Mouse (Mus musculus): ENCODE data around the gene Gabbr2. TPM values are rescaled to one million over a fixed set of nuclear protein-coding genes. Genes with fewer than 3 reads are reported as not detected.
A peak's percentile ranks its signal among the peaks of the same experiment; 100 is the strongest.
"Not testable (repeated sequence)": the region's sequence is repeated elsewhere in the genome, so short reads cannot be mapped to it uniquely, and the experiment has no call there.

Gabbr2 gene
- polyA plus RNA-seq, 1 experiment = not detected

- peaks cover 25% of the 10 kb centered on the region for H3K27me3 ChIP-seq (ENCODE audit: control insufficient read depth)
- TF ChIP-seq GATA1 (IDR thresholded peaks at IDR 0.05; ENCODE audit: low read length) (no peak), TAL1 (IDR thresholded peaks at IDR 0.05; ENCODE audit: low read length) (no peak)
Observed at GRCm38 (mm10) chr4:46657116-46657515, 334.6 kb downstream of the Gabbr2 start.

DNA sequence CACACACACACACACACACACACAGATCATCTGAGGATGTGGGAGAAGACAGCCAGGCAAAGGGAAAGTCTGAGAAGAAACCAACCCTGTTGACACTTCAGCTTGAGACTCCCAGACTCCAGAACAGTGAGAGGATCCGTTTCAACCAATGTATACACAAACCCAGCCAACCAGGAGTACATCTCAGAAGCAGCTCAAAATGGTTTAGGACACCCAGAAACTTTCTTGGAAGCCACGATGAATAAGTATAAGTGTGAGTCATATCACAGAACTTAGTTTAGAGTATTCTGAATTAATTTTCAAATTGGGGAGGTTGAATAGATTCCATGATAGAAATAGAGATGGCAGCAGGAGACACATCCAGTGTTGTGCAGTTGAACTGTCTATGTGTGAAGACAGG is 335.7 kb downstream of the Gabbr2 start:
- H3K4me1 ChIP-seq (ENCODE audit: control insufficient read depth) = peaks cover 1% of the 10 kb centered on the region
- peaks cover 34% of the 10 kb centered on the region for H3K27me3 ChIP-seq (ENCODE audit: control insufficient read depth)
- H3K9me3 ChIP-seq (ENCODE audit: control insufficient read depth, low read length) = no peaks in the 10 kb centered on the region
- no peaks in the 10 kb centered on the region for H3K36me3 ChIP-seq (ENCODE audit: control insufficient read depth)
- TF ChIP-seq GATA1 (IDR thresholded peaks at IDR 0.05; ENCODE audit: low read length) = no peak
- no peak for TF ChIP-seq TAL1 (IDR thresholded peaks at IDR 0.05; ENCODE audit: low read length)
- no peak overlapping the region for H3K4me3 ChIP-seq (replicated peaks)

More at GRCm38 (mm10) chr4:46657116-46657515, 334.6 kb downstream of the Gabbr2 start:
- no peak overlapping the region for H3K4me3 ChIP-seq (replicated peaks)
- H3K9me3 ChIP-seq (ENCODE audit: control insufficient read depth, low read length) = no peaks in the 10 kb centered on the region
- no peaks in the 10 kb centered on the region for H3K36me3 ChIP-seq (ENCODE audit: control insufficient read depth)
- no peaks in the 10 kb centered on the region for H3K4me1 ChIP-seq (ENCODE audit: control insufficient read depth)

DNA sequence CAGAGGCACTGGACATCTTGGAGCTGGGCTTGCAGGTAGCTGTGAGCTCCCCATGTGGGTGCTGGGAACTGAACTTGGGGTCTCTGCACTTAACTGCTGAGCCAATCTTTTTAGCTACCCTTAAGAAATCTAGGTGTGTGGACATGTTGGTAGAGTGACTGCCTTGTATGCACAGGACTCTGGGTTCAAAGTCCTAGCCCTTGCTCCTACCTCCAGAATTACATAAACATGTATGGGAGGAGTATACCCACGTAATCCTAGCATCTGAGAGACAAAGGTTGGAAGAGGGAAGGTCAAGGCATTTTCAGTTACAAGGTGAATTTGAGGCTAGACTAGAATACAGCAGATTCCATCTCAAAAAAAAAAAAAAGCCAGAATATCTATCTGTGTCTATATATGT is 336.4 kb downstream of the Gabbr2 start:
- peaks cover 8% of the 10 kb centered on the region for H3K4me1 ChIP-seq (ENCODE audit: control insufficient read depth)
- TF ChIP-seq TAL1 (IDR thresholded peaks at IDR 0.05; ENCODE audit: low read length) (no peak), GATA1 (IDR thresholded peaks at IDR 0.05; ENCODE audit: low read length) (no peak)
- H3K9me3 ChIP-seq (ENCODE audit: control insufficient read depth, low read length) = no peaks in the 10 kb centered on the region
- H3K36me3 ChIP-seq (ENCODE audit: control insufficient read depth) = no peaks in the 10 kb centered on the region
- no peak overlapping the region for H3K4me3 ChIP-seq (replicated peaks)
- peaks cover 40% of the 10 kb centered on the region for H3K27me3 ChIP-seq (ENCODE audit: control insufficient read depth)

- TF ChIP-seq GATA1 (IDR thresholded peaks at IDR 0.05; ENCODE audit: low read length) (no peak), TAL1 (IDR thresholded peaks at IDR 0.05; ENCODE audit: low read length) (no peak)
- peak within 1 kb of the TSS; percentile 83 for H3K4me3 ChIP-seq (replicated peaks)
Observed at GRCm38 (mm10) chr4:46650086-46650753, 341.5 kb downstream of the Gabbr2 start, which contains the start of gene Tbc1d2. Tbc1d2 (minus strand) TSS chr4:46650209.

GRCm38 (mm10) chr4:46649161-46649560 is 342.5 kb downstream of the Gabbr2 start:
- H3K4me1 ChIP-seq (ENCODE audit: control insufficient read depth) = peaks cover 19% of the 10 kb centered on the region
- no peaks in the 10 kb centered on the region for H3K9me3 ChIP-seq (ENCODE audit: control insufficient read depth, low read length)
- no peak for TF ChIP-seq TAL1 (IDR thresholded peaks at IDR 0.05; ENCODE audit: low read length)
- no peak for TF ChIP-seq GATA1 (IDR thresholded peaks at IDR 0.05; ENCODE audit: low read length)
- no peak overlapping the region for H3K4me3 ChIP-seq (replicated peaks)
- no peaks in the 10 kb centered on the region for H3K36me3 ChIP-seq (ENCODE audit: control insufficient read depth)
- peaks cover 60% of the 10 kb centered on the region for H3K27me3 ChIP-seq (ENCODE audit: control insufficient read depth)

More at GRCm38 (mm10) chr4:46650086-46650753, 341.5 kb downstream of the Gabbr2 start, which contains the start of gene Tbc1d2:
- no peaks in the 10 kb centered on the region for H3K9me3 ChIP-seq (ENCODE audit: control insufficient read depth, low read length)
- H3K36me3 ChIP-seq (ENCODE audit: control insufficient read depth) = no peaks in the 10 kb centered on the region
- peaks cover 60% of the 10 kb centered on the region for H3K27me3 ChIP-seq (ENCODE audit: control insufficient read depth)
- peaks cover 19% of the 10 kb centered on the region for H3K4me1 ChIP-seq (ENCODE audit: control insufficient read depth)

DNA sequence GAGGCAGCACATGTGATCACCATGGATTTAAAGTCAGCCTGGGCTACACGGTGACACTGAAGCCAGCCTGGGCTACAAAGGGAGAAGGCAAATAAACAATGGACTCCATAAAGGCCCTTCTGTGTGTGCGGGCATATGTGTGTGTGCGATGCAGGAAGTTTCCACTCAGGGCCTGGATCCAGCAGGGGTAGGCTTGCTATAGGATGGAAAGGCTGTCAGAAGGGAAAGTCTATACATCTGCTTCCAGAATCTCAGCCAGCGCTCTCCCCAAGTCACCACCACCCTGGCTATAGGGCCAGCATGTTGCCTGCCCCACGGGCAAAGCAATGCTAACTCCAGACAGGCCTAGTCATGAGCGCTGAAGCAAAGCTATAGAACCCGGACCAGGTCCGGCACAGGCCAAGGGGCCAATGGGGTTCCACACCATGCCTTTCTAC is 348.0 kb downstream of the Gabbr2 start:
- Histone ChIP-seq H3K4me3 (replicated peaks) (no peak overlapping the region), H3K9me3 (ENCODE audit: control insufficient read depth, low read length) (no peaks in the 10 kb centered on the region)

GRCm38 (mm10) chr4:46642924-46643675 is 348.6 kb downstream of the Gabbr2 start:
- Histone ChIP-seq H3K4me3 (replicated peaks) (no peak overlapping the region), H3K9me3 (ENCODE audit: control insufficient read depth, low read length) (no peaks in the 10 kb centered on the region), H3K27me3 (ENCODE audit: control insufficient read depth) (peaks cover 4% of the 10 kb centered on the region), H3K4me1 (ENCODE audit: control insufficient read depth) (no peaks in the 10 kb centered on the region), H3K36me3 (ENCODE audit: control insufficient read depth) (no peaks in the 10 kb centered on the region)
- TF ChIP-seq TAL1 (IDR thresholded peaks at IDR 0.05; ENCODE audit: low read length) = no peak
- no peak for TF ChIP-seq GATA1 (IDR thresholded peaks at IDR 0.05; ENCODE audit: low read length)

More for the DNA sequence above, 348.0 kb downstream of the Gabbr2 start:
- peaks cover 9% of the 10 kb centered on the region for H3K27me3 ChIP-seq (ENCODE audit: control insufficient read depth)
- TF ChIP-seq TAL1 (IDR thresholded peaks at IDR 0.05; ENCODE audit: low read length) = no peak
- TF ChIP-seq GATA1 (IDR thresholded peaks at IDR 0.05; ENCODE audit: low read length) = no peak
- no peaks in the 10 kb centered on the region for H3K4me1 ChIP-seq (ENCODE audit: control insufficient read depth)
- H3K36me3 ChIP-seq (ENCODE audit: control insufficient read depth) = no peaks in the 10 kb centered on the region

DNA sequence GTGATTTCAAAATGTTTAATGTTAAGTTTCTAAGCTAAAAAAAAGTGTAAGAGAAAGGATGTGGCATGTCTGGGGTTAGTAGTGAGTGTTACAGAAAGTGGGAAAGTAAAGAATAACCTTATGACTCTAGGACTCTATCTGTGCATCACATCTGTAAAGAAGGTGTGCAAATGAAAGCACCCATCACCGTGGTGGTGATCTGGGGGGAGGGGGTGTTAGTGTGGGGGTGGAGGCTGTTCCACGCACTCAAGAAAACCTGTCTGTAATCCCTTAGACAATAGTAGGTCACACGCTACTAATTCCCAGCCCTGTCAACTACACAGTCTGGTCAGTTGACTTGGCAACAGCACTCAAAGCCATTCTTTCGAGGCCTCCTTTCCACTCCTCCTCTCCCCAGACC is 350.4 kb downstream of the Gabbr2 start:
- H3K4me1 ChIP-seq (ENCODE audit: control insufficient read depth) = peaks cover 4% of the 10 kb centered on the region
- H3K9me3 ChIP-seq (ENCODE audit: control insufficient read depth, low read length) = no peaks in the 10 kb centered on the region
- H3K27me3 ChIP-seq (ENCODE audit: control insufficient read depth) = no peaks in the 10 kb centered on the region
- H3K36me3 ChIP-seq (ENCODE audit: control insufficient read depth) = no peaks in the 10 kb centered on the region
- H3K4me3 ChIP-seq (replicated peaks) = no peak overlapping the region
- no peak for TF ChIP-seq GATA1 (IDR thresholded peaks at IDR 0.05; ENCODE audit: low read length)
- TF ChIP-seq TAL1 (IDR thresholded peaks at IDR 0.05; ENCODE audit: low read length) = no peak

- Histone ChIP-seq H3K27me3 (ENCODE audit: control insufficient read depth) (no peaks in the 10 kb centered on the region), H3K36me3 (ENCODE audit: control insufficient read depth) (no peaks in the 10 kb centered on the region), H3K9me3 (ENCODE audit: control insufficient read depth, low read length) (no peaks in the 10 kb centered on the region), H3K4me1 (ENCODE audit: control insufficient read depth) (peaks cover 11% of the 10 kb centered on the region), H3K4me3 (replicated peaks) (no peak overlapping the region)
- TF ChIP-seq GATA1 (IDR thresholded peaks at IDR 0.05; ENCODE audit: low read length) (no peak), TAL1 (IDR thresholded peaks at IDR 0.05; ENCODE audit: low read length) (no peak)
Observed at GRCm38 (mm10) chr4:46639866-46640265, 351.8 kb downstream of the Gabbr2 start.

DNA sequence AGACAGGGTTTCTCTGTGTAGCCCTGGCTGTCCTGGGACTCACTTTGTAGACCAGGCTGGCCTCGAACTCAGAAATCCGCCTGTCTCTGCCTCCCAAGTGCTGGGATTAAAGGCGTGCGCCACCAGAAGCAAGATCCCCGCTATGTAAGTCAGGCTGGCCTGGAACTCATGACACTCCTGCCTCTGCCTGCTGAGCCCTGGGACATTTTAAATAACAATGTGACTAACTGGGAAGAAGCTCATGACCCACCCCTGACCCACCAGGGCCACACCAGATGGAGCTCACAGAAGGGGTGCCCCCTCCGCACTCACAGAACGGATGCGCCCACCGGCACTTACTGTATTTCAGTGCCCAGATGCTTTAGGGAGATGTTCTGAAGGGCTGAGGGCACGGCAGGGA is 354.4 kb downstream of the Gabbr2 start:
- peaks cover 15% of the 10 kb centered on the region for H3K4me1 ChIP-seq (ENCODE audit: control insufficient read depth)
- not testable (repeated sequence) for H3K27me3 ChIP-seq (ENCODE audit: control insufficient read depth); H3K4me3 ChIP-seq (replicated peaks); H3K9me3 ChIP-seq (ENCODE audit: control insufficient read depth, low read length); H3K36me3 ChIP-seq (ENCODE audit: control insufficient read depth)

All from erythroblast, embryonic 14.5 days (primary cell).